Mouse (Mus musculus) kidney, postnatal 0 days (tissue): ENCODE measurements at regions not wholly inside any gene's neighbourhood (a gene's known extent, or its start where the extent isn't known, plus 50 kb on each side); places are given as distances from the start of the nearest gene placed in this dataset.

Experiments
- ATAC-seq: fragments of 200-750 bp; cut with Nextera tagmentation; replicated peaks from 2 replicates; pipeline ENCODE4 v1.8.0; 2017; ENCODE audit warnings: low read depth, moderate number of reproducible peaks, moderate TSS enrichment, moderate library complexity; ENCODE audit not compliant: low FRiP score
- DNase-seq: peaks from one replicate; pipeline ENCODE4 v3.0.0-alpha.2; 2016; ENCODE audit warnings: low spot score
- H3K27ac ChIP-seq: fragments of 300-500 bp; sonication (generic); 2 replicates; pipeline ENCODE4 v1.5.1; 2014; ENCODE audit warnings: mild to moderate bottlenecking
- H3K27me3 ChIP-seq: fragments of 300-500 bp; sonication (generic); 2 replicates; pipeline ENCODE4 v1.6.1; 2014; ENCODE audit warnings: low read length, mixed read lengths; ENCODE audit not compliant: insufficient read depth
- H3K36me3 ChIP-seq: fragments of 300-500 bp; sonication (generic); 2 replicates; pipeline ENCODE4 v1.6.1; 2014; ENCODE audit warnings: low read length, mixed read lengths; ENCODE audit not compliant: insufficient read depth
- H3K4me1 ChIP-seq: fragments of 300-500 bp; sonication (generic); replicated peaks from 2 replicates; pipeline ENCODE4 v1.6.1; 2014; ENCODE audit warnings: antibody characterized with exemption, low read length, mixed read lengths; ENCODE audit not compliant: insufficient read depth
- H3K4me2 ChIP-seq: fragments of 300-500 bp; sonication (generic); 2 replicates; pipeline ENCODE4 v1.6.1; 2014; ENCODE audit warnings: mild to moderate bottlenecking, low read length, moderate library complexity, mixed read lengths
- H3K4me3 ChIP-seq: fragments of 300-500 bp; sonication (generic); replicated peaks from 2 replicates; pipeline ENCODE4 v1.5.1; 2014; ENCODE audit warnings: low read depth, low read length
- H3K9ac ChIP-seq: fragments of 300-500 bp; sonication (generic); 2 replicates; pipeline ENCODE4 v1.6.1; 2014; ENCODE audit warnings: low read depth, low read length
- H3K9me3 ChIP-seq: fragments of 300-500 bp; sonication (generic); replicated peaks from 2 replicates; pipeline ENCODE4 v1.6.1; 2016; ENCODE audit warnings: low read length, inconsistent platforms, mixed read lengths
- CTCF ChIP-seq: IDR thresholded peaks from 2 replicates; pipeline ENCODE4 v1.5.1; 2016; ENCODE audit warnings: antibody characterized with exemption, low read depth, mild to moderate bottlenecking, moderate library complexity
- WGBS: fragments of 180-500 bp; shearing (Covaris S2); extraction: QIAGEN DNeasy Blood & Tissue Kit; methylation state at CpG from one replicate; pipeline ENCODE4 v1.1.7; 2014; 5-methylcytosine and 5-hydroxymethylcytosine counted together

- DNase-seq (peak; percentile 75), ATAC-seq (no peak; the same call in 1 of the 2 replicates)
- 44% methylated on average over 9 of the region's 9 CpGs for WGBS
- Histone ChIP-seq H3K36me3 (no peaks in the 10 kb centered on the region), H3K9me3 (no peaks in the 10 kb centered on the region), H3K4me2 (no peak overlapping the region), H3K27me3 (no peaks in the 10 kb centered on the region), H3K27ac (no peak overlapping the region), H3K4me1 (no peaks in the 10 kb centered on the region), H3K4me3 (no peak overlapping the region), H3K9ac (no peak overlapping the region)
- no peak for TF ChIP-seq CTCF
Measured at GRCm38 (mm10) chr5:117040878-117041277, 75.0 kb downstream of the Suds3 start.

GRCm38 (mm10) chr5:117037261-117037660 is 78.7 kb downstream of the Suds3 start:
- Histone ChIP-seq H3K36me3 (no peaks in the 10 kb centered on the region), H3K4me2 (no peak overlapping the region), H3K4me1 (no peaks in the 10 kb centered on the region), H3K27me3 (no peaks in the 10 kb centered on the region), H3K27ac (no peak overlapping the region), H3K9me3 (no peaks in the 10 kb centered on the region), H3K4me3 (no peak overlapping the region), H3K9ac (no peak overlapping the region)
- peak; percentile 59 for DNase-seq
- 26% methylated on average over 3 of the region's 3 CpGs for WGBS
- peak; percentile 80 for TF ChIP-seq CTCF
- ATAC-seq, result no peak

DNA sequence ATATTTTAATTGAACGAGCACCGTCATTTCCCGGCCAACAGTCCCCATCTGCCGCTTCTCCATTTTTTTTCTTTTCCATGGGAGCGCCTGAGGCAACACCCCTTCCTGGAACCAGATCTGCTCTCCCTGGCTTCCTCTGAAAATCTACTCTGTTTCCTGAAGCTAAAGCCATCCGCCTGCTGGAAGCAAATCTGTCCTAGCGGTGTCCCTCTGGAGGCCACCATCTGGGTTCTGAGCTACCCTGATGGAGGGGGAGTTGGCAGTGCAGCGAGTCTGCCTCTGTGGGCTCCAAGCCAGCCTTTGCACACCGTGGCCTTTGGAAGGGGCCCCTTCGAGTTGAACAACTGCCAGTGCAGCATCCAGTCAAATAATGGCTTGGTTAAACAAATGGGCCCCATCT is 83.8 kb downstream of the Suds3 start:
- Histone ChIP-seq H3K36me3 (no peaks in the 10 kb centered on the region), H3K4me2 (no peak overlapping the region), H3K9me3 (no peaks in the 10 kb centered on the region), H3K27ac (no peak overlapping the region), H3K9ac (no peak overlapping the region), H3K4me3 (no peak overlapping the region), H3K27me3 (no peaks in the 10 kb centered on the region), H3K4me1 (no peaks in the 10 kb centered on the region)
- no peak for TF ChIP-seq CTCF
- DNase-seq, result no peak
- ATAC-seq, result no peak
- WGBS, result 76% methylated on average over 10 of the region's 10 CpGs

DNA sequence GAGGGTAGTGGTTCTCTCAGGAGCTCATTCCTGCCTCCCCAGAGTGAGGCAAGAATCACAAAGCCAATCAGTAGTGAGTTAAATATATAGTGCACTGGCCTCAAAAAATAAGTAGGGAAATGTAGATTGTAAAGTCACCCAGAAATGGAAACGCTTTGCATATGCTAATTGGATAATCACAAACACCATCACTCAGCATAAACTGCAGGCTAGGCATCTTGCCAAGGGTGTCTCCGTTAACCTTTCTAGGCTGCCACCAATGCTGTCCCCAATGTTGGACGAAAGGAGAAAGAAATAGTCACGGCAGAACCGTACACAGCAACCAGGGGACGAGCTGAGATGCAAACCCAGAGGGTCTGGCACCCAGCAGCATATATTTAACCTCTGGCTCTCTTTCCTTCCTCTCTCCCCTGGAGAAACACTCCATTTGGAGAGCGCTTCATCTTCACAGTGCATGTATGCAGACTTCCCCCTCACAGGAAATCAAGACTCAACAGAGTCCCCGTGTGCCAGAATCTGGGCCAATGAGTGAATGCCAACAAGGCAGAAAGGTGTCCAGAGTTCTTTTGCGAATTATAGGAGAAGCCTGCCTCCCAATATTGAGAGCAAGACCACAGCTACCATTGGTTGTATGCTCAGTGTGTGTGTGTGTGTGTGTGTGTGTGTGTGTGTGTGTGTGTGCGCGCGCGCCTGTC is 90.1 kb downstream of the Suds3 start:
- ATAC-seq (no peak), DNase-seq (no peak)
- H3K27me3 ChIP-seq, result no peaks in the 10 kb centered on the region
- no peak for TF ChIP-seq CTCF
- no peak overlapping the region for H3K4me3 ChIP-seq
- no peaks in the 10 kb centered on the region for H3K4me1 ChIP-seq
- no peak overlapping the region for H3K9ac ChIP-seq
- WGBS, result 83% methylated on average over 13 of the region's 13 CpGs
- no peaks in the 10 kb centered on the region for H3K36me3 ChIP-seq
- no peak overlapping the region for H3K4me2 ChIP-seq
- no peak overlapping the region for H3K27ac ChIP-seq
- no peaks in the 10 kb centered on the region for H3K9me3 ChIP-seq

- H3K4me1 ChIP-seq, result no peaks in the 10 kb centered on the region
Measured at GRCm38 (mm10) chr5:117018419-117019150, 97.3 kb downstream of the Suds3 start.

GRCm38 (mm10) chr5:117011128-117011527 is 104.8 kb downstream of the Suds3 start:
- Histone ChIP-seq H3K27ac (no peak overlapping the region), H3K27me3 (no peaks in the 10 kb centered on the region), H3K4me1 (no peaks in the 10 kb centered on the region), H3K4me2 (no peak overlapping the region), H3K9me3 (no peaks in the 10 kb centered on the region), H3K9ac (no peak overlapping the region), H3K36me3 (no peaks in the 10 kb centered on the region), H3K4me3 (no peak overlapping the region)
- no peak for TF ChIP-seq CTCF
- no peak for DNase-seq
- no peak for ATAC-seq
- 85% methylated on average over 7 of the region's 7 CpGs for WGBS

More at GRCm38 (mm10) chr5:117018419-117019150, 97.3 kb downstream of the Suds3 start:
- H3K9me3 ChIP-seq, result no peaks in the 10 kb centered on the region
- 79% methylated on average over 6 of the region's 6 CpGs for WGBS
- no peaks in the 10 kb centered on the region for H3K36me3 ChIP-seq
- ATAC-seq (no peak), DNase-seq (no peak)
- no peak overlapping the region for H3K4me3 ChIP-seq
- no peak for TF ChIP-seq CTCF
- H3K9ac ChIP-seq, result no peak overlapping the region
- no peaks in the 10 kb centered on the region for H3K27me3 ChIP-seq
- no peak overlapping the region for H3K27ac ChIP-seq
- H3K4me2 ChIP-seq, result no peak overlapping the region
